Mouse (Mus musculus): Measurements from ENCODE around the gene Olfr181.

Olfr181 gene

GRCm38 (mm10) chr16:58928655-58929054 lies at the start of gene Olfr181:
Gene Olfr181, minus strand, starts transcription at chr16:58928755.
- DNase-seq (ENCODE audit: extremely low spot score, low read depth, low spot score) = no peak

- no peak for DNase-seq (ENCODE audit: extremely low spot score, low read depth, low spot score)
These were observed 737 bp upstream of the Olfr181 start, which contains the start of gene Olfr180 for GRCm38 (mm10) chr16:58929292-58929691. Gene Olfr180, minus strand, starts transcription at chr16:58929392.

GRCm38 (mm10) chr16:58891963-58892362 lies 36.6 kb downstream of the Olfr181 start, which contains the start of gene Olfr178:
Gene Olfr178, minus strand, starts transcription at chr16:58892063.
- no peak for DNase-seq (ENCODE audit: extremely low spot score, low read depth, low spot score)

- DNase-seq (ENCODE audit: extremely low spot score, low read depth, low spot score) = no peak
These were observed 44.1 kb downstream of the Olfr181 start for GRCm38 (mm10) chr16:58884416-58884815.
